Mouse (Mus musculus) T-helper 2 cell (primary cell): ENCODE data around the gene Lingo2.
"Not testable (repeated sequence)": the region's sequence is repeated elsewhere in the genome, so short reads cannot be mapped to it uniquely, and the experiment has no call there.

Experiments used
- in situ Hi-C: fragments of 300-600 bp; cut with MboI, MseI; formaldehyde crosslinking; loops from one replicate; pipeline ENCODE4 v1.15.1; 2025; ENCODE audit warnings: high pct_unique_total_duplicates

Gene Lingo2

GRCm38 (mm10) chr4:35688498-35689240 is 1262.9 kb downstream of the Lingo2 start:
- in situ Hi-C loops: not testable (repeated sequence)
